Mouse (Mus musculus): ENCODE measurements around the gene Dusp9.

The Dusp9 gene

GRCm38 (mm10) chrX:73639255-73639675 lies at the start of gene Dusp9:
Gene Dusp9 (plus strand): TSS chrX:73639419.
- DNase-seq (ENCODE audit: low read depth, low spot score) = no peak

GRCm38 (mm10) chrX:73593212-73593611 lies 46.0 kb upstream of the Dusp9 start:
- no peak for DNase-seq (ENCODE audit: low read depth, low spot score)

GRCm38 (mm10) chrX:73594451-73595121 lies 44.6 kb upstream of the Dusp9 start:
- DNase-seq (ENCODE audit: low read depth, low spot score) = no peak

DNA sequence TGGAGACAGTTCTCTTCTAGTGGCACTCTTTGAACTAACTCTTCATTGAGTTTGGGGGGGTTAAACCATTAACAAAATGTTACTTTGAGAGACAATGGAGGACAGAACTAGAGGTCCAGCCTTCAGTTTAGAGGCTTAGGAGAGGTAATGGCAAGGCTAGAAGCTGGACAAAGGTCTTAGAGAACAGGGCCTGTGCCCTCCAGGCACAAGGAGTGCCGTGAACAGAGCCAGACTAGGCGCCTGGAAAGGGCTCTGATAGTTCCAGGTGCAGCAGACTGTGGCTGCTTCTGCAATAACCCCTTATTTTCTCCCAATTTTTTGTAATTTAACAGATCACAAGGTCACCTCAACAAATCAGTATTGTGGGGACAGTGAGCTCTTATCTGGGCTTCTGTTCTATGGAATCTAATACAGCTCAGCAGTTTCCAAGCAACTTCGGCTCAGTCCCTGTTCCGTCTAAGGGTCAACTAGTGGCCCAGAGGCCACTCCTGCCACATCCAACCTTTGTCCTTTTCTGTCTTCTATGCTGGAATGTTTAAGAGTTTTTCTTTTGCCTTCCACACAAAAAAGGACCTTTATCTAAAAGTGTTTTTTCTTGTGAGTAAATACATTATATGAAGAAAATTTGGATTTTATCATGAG lies 43.8 kb upstream of the Dusp9 start:
- no peak for DNase-seq (ENCODE audit: low read depth, low spot score)

- DNase-seq (ENCODE audit: low read depth, low spot score) = no peak
These were observed 37.8 kb upstream of the Dusp9 start for GRCm38 (mm10) chrX:73601456-73601855.

GRCm38 (mm10) chrX:73613665-73614064 lies 25.6 kb upstream of the Dusp9 start:
- no peak for DNase-seq (ENCODE audit: low read depth, low spot score)

GRCm38 (mm10) chrX:73615876-73616275 lies 23.3 kb upstream of the Dusp9 start:
- DNase-seq (ENCODE audit: low read depth, low spot score) = no peak

- DNase-seq (ENCODE audit: low read depth, low spot score) = no peak
These were observed 19.8 kb upstream of the Dusp9 start for GRCm38 (mm10) chrX:73619401-73619800.

GRCm38 (mm10) chrX:73619890-73620289 lies 19.3 kb upstream of the Dusp9 start:
- DNase-seq (ENCODE audit: low read depth, low spot score) = no peak

- DNase-seq (ENCODE audit: low read depth, low spot score) = no peak
These were observed 12.2 kb upstream of the Dusp9 start for GRCm38 (mm10) chrX:73626981-73627380.

DNA sequence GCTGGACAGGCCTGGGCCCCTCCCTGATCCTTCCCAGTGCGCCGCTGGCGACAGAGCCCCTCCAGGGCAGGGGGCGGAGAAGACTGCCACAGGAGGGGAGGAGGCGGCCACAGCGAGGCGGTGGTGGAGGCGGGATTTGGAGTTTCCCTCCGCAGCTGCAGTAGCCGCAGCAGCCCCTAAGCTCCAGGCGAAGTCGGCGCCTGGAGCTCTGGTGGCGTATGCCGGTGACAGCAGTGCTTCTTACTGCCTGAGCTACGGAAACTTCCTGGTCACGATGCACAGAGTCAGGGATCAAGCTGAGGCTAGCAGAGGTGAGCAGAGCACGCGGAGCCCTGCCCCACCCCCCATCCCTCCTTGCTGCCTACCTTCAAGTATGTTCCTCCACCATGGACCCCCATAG lies 3.8 kb upstream of the Dusp9 start:
- DNase-seq (ENCODE audit: low read depth, low spot score) = no peak

DNA sequence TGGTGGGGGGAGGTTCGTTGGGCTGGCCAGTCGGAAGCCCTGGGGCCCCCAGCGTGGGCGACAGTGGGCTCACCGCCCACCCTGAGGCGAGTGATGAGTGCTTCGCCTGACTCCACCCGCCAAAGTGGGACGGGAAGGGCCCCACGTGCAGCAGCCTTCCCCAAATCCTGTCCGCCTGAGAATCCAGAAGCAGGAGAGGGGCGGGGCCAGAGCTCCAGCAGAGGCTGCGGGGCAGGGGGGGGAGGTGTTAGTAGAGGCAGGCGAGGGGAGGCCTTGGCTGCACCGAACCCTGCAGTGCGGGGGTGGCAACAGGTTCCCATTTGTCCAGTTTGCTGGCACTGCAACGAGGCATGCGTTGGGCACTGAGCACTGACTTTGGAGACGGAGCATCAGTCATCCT lies 1.8 kb upstream of the Dusp9 start:
- no peak for DNase-seq (ENCODE audit: low read depth, low spot score)

DNA sequence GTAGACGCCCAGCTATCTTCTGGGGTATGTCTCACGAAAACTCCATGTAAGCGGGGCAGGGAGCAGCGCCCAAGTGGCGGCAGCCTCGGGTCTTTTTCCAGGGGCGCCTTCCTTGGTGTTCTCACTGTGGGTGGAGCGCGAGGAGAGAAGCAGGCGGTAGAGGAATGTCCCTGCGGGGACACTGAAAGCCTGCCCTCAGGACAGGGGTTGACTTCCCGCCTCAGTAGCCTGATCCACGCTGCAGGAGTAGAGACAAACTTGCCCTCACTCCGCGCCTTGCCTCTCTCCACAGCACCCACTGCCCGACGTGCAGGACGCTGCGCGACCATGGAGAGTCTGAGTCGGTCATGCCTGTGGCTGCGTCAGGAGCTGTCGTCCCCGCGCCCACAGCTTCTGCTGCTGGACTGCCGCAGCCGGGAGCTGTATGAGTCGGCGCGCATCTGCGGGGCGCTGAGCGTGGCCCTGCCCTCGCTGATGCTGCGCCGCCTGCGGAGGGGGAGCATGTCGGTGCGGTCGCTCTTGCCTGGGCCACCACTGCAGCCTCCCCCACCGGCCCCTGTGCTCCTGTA lies 766 bp downstream of the Dusp9 start:
- DNase-seq (ENCODE audit: low read depth, low spot score) = no peak

DNA sequence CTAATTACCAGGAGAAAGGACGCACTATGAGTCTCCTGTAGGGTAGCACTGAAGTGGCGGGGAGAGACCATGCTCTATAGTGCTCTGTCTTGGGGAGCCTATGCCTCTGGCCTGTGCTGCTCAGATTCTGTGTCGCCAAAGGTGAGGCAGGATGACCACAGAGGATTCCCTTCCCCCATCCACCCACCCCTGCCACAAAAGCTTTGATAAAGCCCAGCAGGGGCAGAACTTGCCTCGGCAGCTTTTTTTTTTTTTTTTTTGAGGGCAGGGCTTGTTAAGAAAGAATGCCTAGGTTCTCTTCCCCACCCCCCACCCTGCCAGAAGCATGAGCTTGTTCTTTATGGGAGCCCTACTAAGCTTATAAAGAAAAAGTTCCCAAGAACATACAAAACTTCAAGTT lies 5.9 kb downstream of the Dusp9 start:
- DNase-seq (ENCODE audit: low read depth, low spot score) = no peak

- DNase-seq (ENCODE audit: low read depth, low spot score) = no peak
These were observed 11.7 kb downstream of the Dusp9 start for GRCm38 (mm10) chrX:73650869-73651268.

DNA sequence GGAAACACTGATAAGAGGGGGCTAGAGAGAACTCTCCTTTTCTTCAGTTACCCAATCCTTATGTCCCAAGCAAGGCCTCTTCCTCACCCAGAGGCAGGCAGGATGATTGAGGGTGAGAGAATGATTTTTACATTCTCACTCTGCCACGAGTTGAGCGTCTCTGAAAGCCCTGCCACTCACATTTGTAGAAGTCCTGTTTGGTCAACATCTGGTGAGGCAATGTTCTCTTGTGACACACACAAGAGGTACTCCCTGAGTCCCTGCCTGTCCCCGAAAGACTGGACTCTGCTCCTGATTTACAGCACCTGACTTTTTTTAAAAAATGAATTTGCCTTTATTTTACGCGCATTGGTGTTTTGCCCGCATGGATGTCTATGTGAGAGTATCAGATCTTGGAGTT lies 14.2 kb downstream of the Dusp9 start:
- no peak for DNase-seq (ENCODE audit: low read depth, low spot score)

DNA sequence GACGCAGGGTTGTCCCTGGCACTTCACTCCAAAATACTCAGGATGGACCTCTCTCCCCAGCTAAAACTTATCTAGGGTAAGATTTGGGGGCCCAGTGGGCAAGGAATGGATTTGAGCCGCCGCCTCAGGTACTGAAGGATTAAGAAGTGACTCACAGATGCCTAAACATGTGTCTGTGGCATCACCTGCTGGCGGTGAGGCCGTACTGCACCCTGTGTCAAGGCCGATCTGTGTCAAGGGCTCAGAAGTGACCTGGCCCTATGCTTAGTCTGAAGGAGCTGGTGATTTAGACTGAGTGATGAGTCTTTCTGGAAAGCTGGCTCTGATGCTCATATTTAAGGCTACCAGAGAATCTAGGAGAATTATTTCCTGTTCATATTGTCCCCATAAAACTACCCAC lies 15.0 kb downstream of the Dusp9 start:
- DNase-seq (ENCODE audit: low read depth, low spot score) = no peak

- no peak for DNase-seq (ENCODE audit: low read depth, low spot score)
These were observed 16.3 kb downstream of the Dusp9 start for GRCm38 (mm10) chrX:73655529-73655928.

- DNase-seq (ENCODE audit: low read depth, low spot score) = no peak
These were observed 19.2 kb downstream of the Dusp9 start for GRCm38 (mm10) chrX:73658391-73658790.

DNA sequence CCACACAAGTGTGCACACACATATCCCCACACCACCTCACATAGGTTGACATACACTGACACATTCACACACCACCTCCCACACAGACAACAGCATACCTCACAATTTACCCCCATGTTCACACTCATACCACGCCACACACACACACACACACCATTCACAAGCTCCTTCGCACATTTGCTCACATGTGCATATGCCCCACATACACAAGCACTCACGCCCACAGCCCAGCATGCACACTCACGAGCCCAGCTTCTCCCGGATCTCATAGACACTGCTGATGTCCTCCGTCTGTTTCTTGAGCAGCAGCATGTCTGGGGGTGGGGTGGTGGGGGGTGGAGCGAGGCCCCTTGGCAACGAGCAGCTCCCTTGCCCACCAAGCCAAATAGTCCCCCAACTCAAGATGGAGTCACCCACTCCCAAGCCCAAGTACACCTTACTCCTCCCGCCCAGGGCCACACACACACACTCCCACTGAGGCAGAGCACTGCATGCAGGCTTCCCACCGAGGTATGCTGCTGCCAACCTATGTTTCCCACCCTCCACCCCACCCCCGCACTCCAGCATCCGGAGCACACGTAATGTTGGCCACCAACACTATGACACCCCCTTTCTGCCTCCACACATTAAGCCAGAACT lies 19.8 kb downstream of the Dusp9 start:
- no peak for DNase-seq (ENCODE audit: low read depth, low spot score)

- no peak for DNase-seq (ENCODE audit: low read depth, low spot score)
These were observed 20.5 kb downstream of the Dusp9 start, which contains the start of gene Pnck for GRCm38 (mm10) chrX:73659575-73660283. Gene Pnck (minus strand): TSS chrX:73660117.

GRCm38 (mm10) chrX:73660284-73660665 lies 21.1 kb downstream of the Dusp9 start:
- no peak for DNase-seq (ENCODE audit: low read depth, low spot score)

Data from telencephalon, adult 2 months (tissue).